Mouse (Mus musculus) embryonic facial prominence, embryonic 10.5 days (tissue): Measurements from ENCODE around the gene Thoc7. TPM values are rescaled to one million over a fixed set of nuclear protein-coding genes. Genes with fewer than 3 reads are reported as not detected.

Experiments used
- DNase-seq: peaks from one replicate; pipeline ENCODE4 v3.0.0-alpha.2; 2017; ENCODE audit warnings: low spot score
- H3K27ac ChIP-seq: fragments of 300-500 bp; sonication (generic); replicated peaks from 2 replicates; pipeline ENCODE4 v1.5.1; 2016; ENCODE audit warnings: mild to moderate bottlenecking
- H3K27me3 ChIP-seq: fragments of 300-500 bp; sonication (generic); replicated peaks from 2 replicates; pipeline ENCODE4 v1.6.1; 2016; ENCODE audit warnings: low read depth, mild to moderate bottlenecking; ENCODE audit not compliant: poor library complexity, severe bottlenecking
- H3K36me3 ChIP-seq: fragments of 300-500 bp; sonication (generic); replicated peaks from 2 replicates; pipeline ENCODE4 v1.6.1; 2016; ENCODE audit warnings: mild to moderate bottlenecking, moderate library complexity
- H3K4me1 ChIP-seq: fragments of 300-500 bp; sonication (generic); 2 replicates; pipeline ENCODE4 v1.6.1; 2016
- H3K4me3 ChIP-seq: fragments of 300-500 bp; sonication (generic); 2 replicates; pipeline ENCODE4 v1.5.1; 2016; ENCODE audit warnings: mild to moderate bottlenecking, moderate library complexity
- H3K9me3 ChIP-seq: fragments of 300-500 bp; sonication (generic); 2 replicates; pipeline ENCODE4 v1.6.1; 2016; ENCODE audit warnings: mild to moderate bottlenecking
- WGBS: fragments of 180-500 bp; shearing (Covaris S2); methylation state at CpG from one replicate; pipeline ENCODE4 v1.1.7; 2016; 5-methylcytosine and 5-hydroxymethylcytosine counted together
- polyA plus RNA-seq: library from polyadenylated mRNA; unstranded; fragments of >200 nt; fragmentation: Nextera tagmentation; extraction: Ambion mirVana; gene quantifications from 2 replicates; pipeline ENCODE4 v1.2.1, GENCODE M21; 2016

Gene Thoc7
- polyA plus RNA-seq, result 231 and 236 TPM in 2 replicates

- H3K4me3 ChIP-seq, result peak within 1 kb of the TSS; percentile 94
- WGBS, result 6% methylated on average over 53 of the region's 56 CpGs
- peak; percentile 74 for DNase-seq
- H3K4me1 ChIP-seq, result peaks cover 25% of the 10 kb centered on the region
- peaks cover 11% of the 10 kb centered on the region for H3K36me3 ChIP-seq
- H3K27ac ChIP-seq, result peak within 1 kb of the TSS; percentile 100
- no peaks in the 10 kb centered on the region for H3K27me3 ChIP-seq
- no peaks in the 10 kb centered on the region for H3K9me3 ChIP-seq
Observed at GRCm38 (mm10) chr14:13961401-13962112, at the start of gene Thoc7, which contains the start of gene Atxn7. Thoc7 (minus strand) TSS chr14:13961852. Atxn7 (plus strand) TSS chr14:13961440.

- peaks cover 15% of the 10 kb centered on the region for H3K4me1 ChIP-seq
- WGBS, result 74% methylated on average over 6 of the region's 6 CpGs
- no peak overlapping the region for H3K27ac ChIP-seq
- no peaks in the 10 kb centered on the region for H3K36me3 ChIP-seq
- H3K4me3 ChIP-seq, result no peak overlapping the region
- H3K9me3 ChIP-seq, result no peaks in the 10 kb centered on the region
- no peak for DNase-seq
- no peaks in the 10 kb centered on the region for H3K27me3 ChIP-seq
Observed at GRCm38 (mm10) chr14:14009712-14010111, 48.1 kb upstream of the Thoc7 start.

- WGBS, result 95% methylated on average over 7 of the region's 7 CpGs
- H3K4me3 ChIP-seq, result no peak overlapping the region
- no peaks in the 10 kb centered on the region for H3K9me3 ChIP-seq
- no peak overlapping the region for H3K27ac ChIP-seq
- no peaks in the 10 kb centered on the region for H3K27me3 ChIP-seq
- DNase-seq, result no peak
- no peaks in the 10 kb centered on the region for H3K4me1 ChIP-seq
- no peaks in the 10 kb centered on the region for H3K36me3 ChIP-seq
Observed at GRCm38 (mm10) chr14:14002771-14003170, 41.1 kb upstream of the Thoc7 start.

- whole genome bisulfite sequencing, result 78% methylated on average over 9 of the region's 9 CpGs
- Histone ChIP-seq H3K27ac (no peak overlapping the region), H3K36me3 (no peaks in the 10 kb centered on the region), H3K27me3 (no peaks in the 10 kb centered on the region), H3K4me3 (no peak overlapping the region), H3K9me3 (no peaks in the 10 kb centered on the region), H3K4me1 (no peaks in the 10 kb centered on the region)
- no peak for DNase-seq
Observed at GRCm38 (mm10) chr14:13995206-13996097, 33.8 kb upstream of the Thoc7 start.

- Histone ChIP-seq H3K27me3 (no peaks in the 10 kb centered on the region), H3K4me3 (no peak overlapping the region), H3K4me1 (no peaks in the 10 kb centered on the region), H3K36me3 (no peaks in the 10 kb centered on the region), H3K27ac (no peak overlapping the region), H3K9me3 (no peaks in the 10 kb centered on the region)
- 89% methylated on average over 3 of the region's 3 CpGs for WGBS
- DNase-seq, result no peak
Observed at GRCm38 (mm10) chr14:13990741-13991140, 29.1 kb upstream of the Thoc7 start.

GRCm38 (mm10) chr14:13988397-13988796 lies 26.7 kb upstream of the Thoc7 start:
- no peak for DNase-seq
- Histone ChIP-seq H3K4me3 (no peak overlapping the region), H3K27ac (no peak overlapping the region), H3K4me1 (no peaks in the 10 kb centered on the region), H3K27me3 (no peaks in the 10 kb centered on the region), H3K36me3 (no peaks in the 10 kb centered on the region), H3K9me3 (no peaks in the 10 kb centered on the region)
- 71% methylated on average over 2 of the region's 2 CpGs for WGBS

GRCm38 (mm10) chr14:13982174-13982573 lies 20.5 kb upstream of the Thoc7 start:
- no peaks in the 10 kb centered on the region for H3K36me3 ChIP-seq
- 50% methylated on average over 2 of the region's 2 CpGs for WGBS
- H3K4me3 ChIP-seq, result no peak overlapping the region

GRCm38 (mm10) chr14:13981286-13981685 lies 19.6 kb upstream of the Thoc7 start:
- Histone ChIP-seq H3K4me3 (no peak overlapping the region), H3K4me1 (peaks cover 4% of the 10 kb centered on the region; the same call in 1 of the 2 replicates), H3K36me3 (no peaks in the 10 kb centered on the region), H3K9me3 (no peaks in the 10 kb centered on the region), H3K27ac (no peak overlapping the region), H3K27me3 (no peaks in the 10 kb centered on the region)
- WGBS, result 22% methylated on average over 2 of the region's 2 CpGs
- DNase-seq, result no peak

More at GRCm38 (mm10) chr14:13982174-13982573, 20.5 kb upstream of the Thoc7 start:
- Histone ChIP-seq H3K4me1 (peaks cover 4% of the 10 kb centered on the region; the same call in 1 of the 2 replicates), H3K27me3 (no peaks in the 10 kb centered on the region), H3K27ac (no peak overlapping the region), H3K9me3 (no peaks in the 10 kb centered on the region)
- DNase-seq, result no peak

- WGBS, result 82% methylated on average over 1 of the region's 1 CpGs
Observed at GRCm38 (mm10) chr14:13977498-13977897, 15.8 kb upstream of the Thoc7 start.

GRCm38 (mm10) chr14:13971644-13972234 lies 10.1 kb upstream of the Thoc7 start:
- H3K27ac ChIP-seq, result no peak overlapping the region
- no peaks in the 10 kb centered on the region for H3K9me3 ChIP-seq
- 63% methylated on average over 6 of the region's 6 CpGs for WGBS

More at GRCm38 (mm10) chr14:13977498-13977897, 15.8 kb upstream of the Thoc7 start:
- no peak overlapping the region for H3K27ac ChIP-seq
- H3K36me3 ChIP-seq, result no peaks in the 10 kb centered on the region
- no peaks in the 10 kb centered on the region for H3K27me3 ChIP-seq
- H3K9me3 ChIP-seq, result no peaks in the 10 kb centered on the region
- DNase-seq, result no peak
- peaks cover 4% of the 10 kb centered on the region; the same call in 1 of the 2 replicates for H3K4me1 ChIP-seq
- no peak overlapping the region for H3K4me3 ChIP-seq

GRCm38 (mm10) chr14:13970513-13970912 lies 8.9 kb upstream of the Thoc7 start:
- Histone ChIP-seq H3K9me3 (no peaks in the 10 kb centered on the region), H3K36me3 (no peaks in the 10 kb centered on the region), H3K27ac (no peak overlapping the region), H3K27me3 (no peaks in the 10 kb centered on the region), H3K4me3 (no peak overlapping the region), H3K4me1 (0 out of 2 replicates have a peak, but pooled peaks cover 2% of the 10 kb centered on the region)
- DNase-seq, result no peak
- 89% methylated on average over 3 of the region's 3 CpGs for WGBS

More at GRCm38 (mm10) chr14:13971644-13972234, 10.1 kb upstream of the Thoc7 start:
- DNase-seq, result no peak
- Histone ChIP-seq H3K27me3 (no peaks in the 10 kb centered on the region), H3K36me3 (no peaks in the 10 kb centered on the region), H3K4me1 (0 out of 2 replicates have a peak, but pooled peaks cover 2% of the 10 kb centered on the region), H3K4me3 (no peak overlapping the region)

- no peak for DNase-seq
- no peaks in the 10 kb centered on the region for H3K36me3 ChIP-seq
- 71% methylated on average over 5 of the region's 5 CpGs for WGBS
- no peak overlapping the region for H3K27ac ChIP-seq
- no peaks in the 10 kb centered on the region for H3K9me3 ChIP-seq
- H3K4me3 ChIP-seq, result no peak overlapping the region
- H3K27me3 ChIP-seq, result no peaks in the 10 kb centered on the region
- 0 out of 2 replicates have a peak, but pooled peaks cover 2% of the 10 kb centered on the region for H3K4me1 ChIP-seq
Observed at GRCm38 (mm10) chr14:13968476-13968875, 6.8 kb upstream of the Thoc7 start.
